Mouse (Mus musculus): Measurements from ENCODE around the gene Arih2. TPM values are rescaled to one million over a fixed set of nuclear protein-coding genes. Genes with fewer than 3 reads are reported as not detected.

Gene Arih2
- polyA plus RNA-seq, 1 experiment from 2014 or later: 46.7 TPM

- under 1% methylated on average over 24 of the region's 24 CpGs for WGBS
- Histone ChIP-seq H3K9ac (ENCODE audit: low read length) (peak overlapping the region; percentile 93), H3K4me1 (replicated peaks; ENCODE audit: control insufficient read depth, insufficient read depth, low read length) (peaks cover 24% of the 10 kb centered on the region), H3K27ac (ENCODE audit: low read length) (peak overlapping the region; percentile 95), H3K4me2 (ENCODE audit: low read depth, low read length) (peak overlapping the region; percentile 89), H3K36me3 (ENCODE audit: control insufficient read depth, insufficient read depth, low read length) (peaks cover 20% of the 10 kb centered on the region), H3K4me3 (ENCODE audit: low read length) (peak overlapping the region; percentile 83), H3K9me3 (ENCODE audit: control insufficient read depth, low read length) (no peaks in the 10 kb centered on the region), H3K27me3 (ENCODE audit: control insufficient read depth, insufficient read depth, low read depth, low read length) (no peaks in the 10 kb centered on the region)
- ATAC-seq (ENCODE audit: low read depth): peak; percentile 32
Measured at GRCm38 (mm10) chr9:108577934-108578544, 71.1 kb downstream of the Arih2 start.

GRCm38 (mm10) chr9:108577025-108577424, 72.2 kb downstream of the Arih2 start:
- H3K9ac ChIP-seq (ENCODE audit: low read length): peak overlapping the region; percentile 93
- H3K27ac ChIP-seq (ENCODE audit: low read length): no peak overlapping the region

GRCm38 (mm10) chr9:108575321-108576297, 73.6 kb downstream of the Arih2 start:
- H3K9me3 ChIP-seq (ENCODE audit: control insufficient read depth, low read length): no peaks in the 10 kb centered on the region
- 74% methylated on average over 37 of the region's 37 CpGs for WGBS
- no peak overlapping the region for H3K9ac ChIP-seq (ENCODE audit: low read length)
- H3K27ac ChIP-seq (ENCODE audit: low read length): no peak overlapping the region
- no peaks in the 10 kb centered on the region for H3K27me3 ChIP-seq (ENCODE audit: control insufficient read depth, insufficient read depth, low read depth, low read length)
- H3K4me3 ChIP-seq (ENCODE audit: low read length): no peak overlapping the region
- peaks cover 24% of the 10 kb centered on the region for H3K4me1 ChIP-seq (replicated peaks; ENCODE audit: control insufficient read depth, insufficient read depth, low read length)
- no peak overlapping the region for H3K4me2 ChIP-seq (ENCODE audit: low read depth, low read length)
- no peak for ATAC-seq (ENCODE audit: low read depth)
- peaks cover 37% of the 10 kb centered on the region for H3K36me3 ChIP-seq (ENCODE audit: control insufficient read depth, insufficient read depth, low read length)

More at GRCm38 (mm10) chr9:108577025-108577424, 72.2 kb downstream of the Arih2 start:
- peak overlapping the region; percentile 83 for H3K4me3 ChIP-seq (ENCODE audit: low read length)
- no peaks in the 10 kb centered on the region for H3K9me3 ChIP-seq (ENCODE audit: control insufficient read depth, low read length)
- H3K36me3 ChIP-seq (ENCODE audit: control insufficient read depth, insufficient read depth, low read length): peaks cover 30% of the 10 kb centered on the region
- peaks cover 24% of the 10 kb centered on the region for H3K4me1 ChIP-seq (replicated peaks; ENCODE audit: control insufficient read depth, insufficient read depth, low read length)
- no peak for ATAC-seq (ENCODE audit: low read depth)
- no peaks in the 10 kb centered on the region for H3K27me3 ChIP-seq (ENCODE audit: control insufficient read depth, insufficient read depth, low read depth, low read length)
- H3K4me2 ChIP-seq (ENCODE audit: low read depth, low read length): peak overlapping the region; percentile 89
- 40% methylated on average over 6 of the region's 6 CpGs for WGBS

GRCm38 (mm10) chr9:108574921-108575320, 74.3 kb downstream of the Arih2 start:
- Histone ChIP-seq H3K27ac (ENCODE audit: low read length) (no peak overlapping the region), H3K27me3 (ENCODE audit: control insufficient read depth, insufficient read depth, low read depth, low read length) (no peaks in the 10 kb centered on the region), H3K4me1 (replicated peaks; ENCODE audit: control insufficient read depth, insufficient read depth, low read length) (peaks cover 28% of the 10 kb centered on the region), H3K4me3 (ENCODE audit: low read length) (no peak overlapping the region), H3K9ac (ENCODE audit: low read length) (no peak overlapping the region), H3K36me3 (ENCODE audit: control insufficient read depth, insufficient read depth, low read length) (peaks cover 37% of the 10 kb centered on the region), H3K9me3 (ENCODE audit: control insufficient read depth, low read length) (no peaks in the 10 kb centered on the region), H3K4me2 (ENCODE audit: low read depth, low read length) (no peak overlapping the region)
- ATAC-seq (ENCODE audit: low read depth): no peak
- 88% methylated on average over 12 of the region's 12 CpGs for WGBS

GRCm38 (mm10) chr9:108573774-108574690, 75.2 kb downstream of the Arih2 start:
- no peaks in the 10 kb centered on the region for H3K27me3 ChIP-seq (ENCODE audit: control insufficient read depth, insufficient read depth, low read depth, low read length)

GRCm38 (mm10) chr9:108572321-108572720, 76.9 kb downstream of the Arih2 start:
- peaks cover 30% of the 10 kb centered on the region for H3K4me1 ChIP-seq (replicated peaks; ENCODE audit: control insufficient read depth, insufficient read depth, low read length)

More at GRCm38 (mm10) chr9:108573774-108574690, 75.2 kb downstream of the Arih2 start:
- 57% methylated on average over 26 of the region's 26 CpGs for WGBS
- no peak overlapping the region for H3K27ac ChIP-seq (ENCODE audit: low read length)
- H3K4me1 ChIP-seq (replicated peaks; ENCODE audit: control insufficient read depth, insufficient read depth, low read length): peaks cover 29% of the 10 kb centered on the region
- peaks cover 37% of the 10 kb centered on the region for H3K36me3 ChIP-seq (ENCODE audit: control insufficient read depth, insufficient read depth, low read length)
- ATAC-seq (ENCODE audit: low read depth): no peak
- no peak overlapping the region for H3K9ac ChIP-seq (ENCODE audit: low read length)
- no peak overlapping the region for H3K4me3 ChIP-seq (ENCODE audit: low read length)
- no peak overlapping the region for H3K4me2 ChIP-seq (ENCODE audit: low read depth, low read length)
- no peaks in the 10 kb centered on the region for H3K9me3 ChIP-seq (ENCODE audit: control insufficient read depth, low read length)

GRCm38 (mm10) chr9:108571401-108571973, 77.7 kb downstream of the Arih2 start:
- 89% methylated on average over 16 of the region's 16 CpGs for WGBS
- Histone ChIP-seq H3K4me1 (replicated peaks; ENCODE audit: control insufficient read depth, insufficient read depth, low read length) (peaks cover 23% of the 10 kb centered on the region), H3K27ac (ENCODE audit: low read length) (no peak overlapping the region), H3K27me3 (ENCODE audit: control insufficient read depth, insufficient read depth, low read depth, low read length) (no peaks in the 10 kb centered on the region), H3K9me3 (ENCODE audit: control insufficient read depth, low read length) (no peaks in the 10 kb centered on the region), H3K36me3 (ENCODE audit: control insufficient read depth, insufficient read depth, low read length) (peaks cover 37% of the 10 kb centered on the region), H3K4me2 (ENCODE audit: low read depth, low read length) (no peak overlapping the region), H3K4me3 (ENCODE audit: low read length) (no peak overlapping the region), H3K9ac (ENCODE audit: low read length) (no peak overlapping the region)
- ATAC-seq (ENCODE audit: low read depth): no peak

More at GRCm38 (mm10) chr9:108572321-108572720, 76.9 kb downstream of the Arih2 start:
- H3K4me3 ChIP-seq (ENCODE audit: low read length): no peak overlapping the region
- no peaks in the 10 kb centered on the region for H3K27me3 ChIP-seq (ENCODE audit: control insufficient read depth, insufficient read depth, low read depth, low read length)
- H3K36me3 ChIP-seq (ENCODE audit: control insufficient read depth, insufficient read depth, low read length): peaks cover 37% of the 10 kb centered on the region
- H3K9ac ChIP-seq (ENCODE audit: low read length): no peak overlapping the region
- H3K27ac ChIP-seq (ENCODE audit: low read length): no peak overlapping the region
- no peaks in the 10 kb centered on the region for H3K9me3 ChIP-seq (ENCODE audit: control insufficient read depth, low read length)
- 77% methylated on average over 10 of the region's 10 CpGs for WGBS
- no peak for ATAC-seq (ENCODE audit: low read depth)
- no peak overlapping the region for H3K4me2 ChIP-seq (ENCODE audit: low read depth, low read length)

GRCm38 (mm10) chr9:108570207-108570896, 78.8 kb downstream of the Arih2 start:
- ATAC-seq (ENCODE audit: low read depth): no peak; the same call in 1 of the 2 replicates
- under 1% methylated on average over 40 of the region's 40 CpGs for WGBS
- Histone ChIP-seq H3K9ac (ENCODE audit: low read length) (peak overlapping the region; percentile 61), H3K27ac (ENCODE audit: low read length) (peak overlapping the region; percentile 29), H3K4me1 (replicated peaks; ENCODE audit: control insufficient read depth, insufficient read depth, low read length) (peaks cover 24% of the 10 kb centered on the region), H3K27me3 (ENCODE audit: control insufficient read depth, insufficient read depth, low read depth, low read length) (no peaks in the 10 kb centered on the region), H3K4me3 (ENCODE audit: low read length) (peak overlapping the region; percentile 62), H3K4me2 (ENCODE audit: low read depth, low read length) (peak overlapping the region; percentile 92), H3K36me3 (ENCODE audit: control insufficient read depth, insufficient read depth, low read length) (peaks cover 32% of the 10 kb centered on the region), H3K9me3 (ENCODE audit: control insufficient read depth, low read length) (no peaks in the 10 kb centered on the region)
